Mouse (Mus musculus) cortical plate, adult 2 months (tissue): ENCODE measurements at regions not wholly inside any gene's neighbourhood (a gene's known extent, or its start where the extent isn't known, plus 50 kb on each side); places are given as distances from the start of the nearest gene placed in this dataset.

Experiments used
- H3K27ac ChIP-seq: fragments of 200-500 bp; 2 replicates; pipeline ENCODE4 v1.5.1; 2012; ENCODE audit warnings: low read length, control low read depth, inconsistent platforms; ENCODE audit not compliant: insufficient read depth
- H3K4me1 ChIP-seq: fragments of 200-500 bp; 2 replicates; pipeline ENCODE4 v1.6.1; 2011; ENCODE audit warnings: low read length; ENCODE audit not compliant: control insufficient read depth, insufficient read depth
- H3K4me3 ChIP-seq: fragments of 200-500 bp; 2 replicates; pipeline ENCODE4 v1.5.1; 2011; ENCODE audit warnings: mild to moderate bottlenecking, low read length, control low read depth; ENCODE audit not compliant: insufficient read depth
- CTCF ChIP-seq: fragments of 200-500 bp; IDR thresholded peaks from 2 replicates; pipeline ENCODE4 v1.5.1; 2011; ENCODE audit warnings: mild to moderate bottlenecking, control low read depth, low read length; ENCODE audit not compliant: insufficient read depth; ENCODE audit errors: extremely low read depth
- POLR2A ChIP-seq: fragments of 200-500 bp; IDR thresholded peaks from 2 replicates; pipeline ENCODE4 v1.6.1; 2011; ENCODE audit warnings: mild to moderate bottlenecking, low read length, control low read depth; ENCODE audit not compliant: insufficient read depth; ENCODE audit errors: extremely low read depth

GRCm38 (mm10) chr10:37887961-37888360 lies 749.2 kb upstream of the Marcks start:
- Histone ChIP-seq H3K4me1 (no peaks in the 10 kb centered on the region), H3K4me3 (no peak overlapping the region), H3K27ac (no peak overlapping the region)
- TF ChIP-seq POLR2A (no peak), CTCF (no peak)

- no peak overlapping the region for H3K27ac ChIP-seq
- H3K4me1 ChIP-seq = no peaks in the 10 kb centered on the region
- no peak overlapping the region for H3K4me3 ChIP-seq
- no peak for TF ChIP-seq POLR2A
- TF ChIP-seq CTCF = no peak
These were observed 742.1 kb upstream of the Marcks start for GRCm38 (mm10) chr10:37880841-37881240.

- Histone ChIP-seq H3K27ac (no peak overlapping the region), H3K4me1 (no peaks in the 10 kb centered on the region), H3K4me3 (no peak overlapping the region)
- no peak for TF ChIP-seq CTCF
- no peak for TF ChIP-seq POLR2A
These were observed 735.2 kb upstream of the Marcks start for GRCm38 (mm10) chr10:37873925-37874324.

GRCm38 (mm10) chr10:37861001-37861400 lies 722.3 kb upstream of the Marcks start:
- Histone ChIP-seq H3K27ac (no peak overlapping the region), H3K4me1 (no peaks in the 10 kb centered on the region), H3K4me3 (no peak overlapping the region)
- no peak for TF ChIP-seq CTCF
- TF ChIP-seq POLR2A = no peak

GRCm38 (mm10) chr10:37849291-37849846 lies 710.6 kb upstream of the Marcks start:
- TF ChIP-seq POLR2A (no peak), CTCF (no peak)
- H3K4me1 ChIP-seq = no peaks in the 10 kb centered on the region
- H3K4me3 ChIP-seq = no peak overlapping the region
- no peak overlapping the region for H3K27ac ChIP-seq

- no peak overlapping the region for H3K4me3 ChIP-seq
- no peaks in the 10 kb centered on the region for H3K4me1 ChIP-seq
- TF ChIP-seq CTCF (no peak), POLR2A (no peak)
- H3K27ac ChIP-seq = no peak overlapping the region
These were observed 704.1 kb upstream of the Marcks start for GRCm38 (mm10) chr10:37842820-37843219.

- Histone ChIP-seq H3K4me1 (no peaks in the 10 kb centered on the region), H3K4me3 (no peak overlapping the region), H3K27ac (no peak overlapping the region)
- TF ChIP-seq POLR2A (no peak), CTCF (no peak)
These were observed 703.1 kb upstream of the Marcks start for GRCm38 (mm10) chr10:37841842-37842241.

- H3K4me3 ChIP-seq = no peak overlapping the region
- no peaks in the 10 kb centered on the region for H3K4me1 ChIP-seq
- H3K27ac ChIP-seq = no peak overlapping the region
- TF ChIP-seq POLR2A = no peak
- TF ChIP-seq CTCF = no peak
These were observed 699.0 kb upstream of the Marcks start for GRCm38 (mm10) chr10:37837721-37838120.

- no peak overlapping the region for H3K4me3 ChIP-seq
These were observed 674.3 kb upstream of the Marcks start for GRCm38 (mm10) chr10:37813026-37813425.

GRCm38 (mm10) chr10:37812405-37812851 lies 673.7 kb upstream of the Marcks start:
- no peaks in the 10 kb centered on the region for H3K4me1 ChIP-seq
- no peak overlapping the region for H3K27ac ChIP-seq
- H3K4me3 ChIP-seq = no peak overlapping the region
- TF ChIP-seq POLR2A (no peak), CTCF (no peak)

More at GRCm38 (mm10) chr10:37813026-37813425, 674.3 kb upstream of the Marcks start:
- no peak for TF ChIP-seq CTCF
- no peak for TF ChIP-seq POLR2A
- Histone ChIP-seq H3K27ac (no peak overlapping the region), H3K4me1 (no peaks in the 10 kb centered on the region)

- Histone ChIP-seq H3K4me3 (no peak overlapping the region), H3K27ac (no peak overlapping the region), H3K4me1 (no peaks in the 10 kb centered on the region)
- TF ChIP-seq POLR2A (no peak), CTCF (no peak)
These were observed 673.1 kb upstream of the Marcks start for GRCm38 (mm10) chr10:37811789-37812188.
